Mouse (Mus musculus): ENCODE data around the gene Gm4631. TPM values are rescaled to one million over a fixed set of nuclear protein-coding genes. Genes with fewer than 3 reads are reported as not detected.
"Not testable (repeated sequence)": the region's sequence is repeated elsewhere in the genome, so short reads cannot be mapped to it uniquely, and the experiment has no call there.

The Gm4631 gene
- 10 to 100 TPM; 38.3 to 47.3 (median 45.0) TPM for total RNA-seq (2022)

GRCm38 (mm10) chr2:175338097-175338496 is at the start of gene Gm4631:
Gene Gm4631 (minus strand): TSS chr2:175338197.
- not testable (repeated sequence) for DNase-seq

GRCm38 (mm10) chr2:175372136-175372535 is 34.1 kb upstream of the Gm4631 start, which contains the start of gene Zfp968:
Gene Zfp968 (plus strand): TSS chr2:175372436.
- DNase-seq = not testable (repeated sequence)

- not testable (repeated sequence) for DNase-seq
Measured at GRCm38 (mm10) chr2:175274825-175275224, 63.2 kb downstream of the Gm4631 start, which contains the start of gene Gm14440. Gene Gm14440 (plus strand): TSS chr2:175275125.

Other genes starting within 250 kb of the Gm4631 start
- 10 to 100 TPM; 14.5 to 23.9 (median 18.1) TPM for gene Gm14399, start 196.2 kb downstream of the Gm4631 start, total RNA-seq (2022)
- gene Gm14443, start 162.3 kb downstream of the Gm4631 start, total RNA-seq (2022) = 1 to 10 TPM; 2.1 to 6.4 (median 4.4) TPM
- gene Gm14391, start 131.3 kb downstream of the Gm4631 start, total RNA-seq (2022) = 10 to 100 TPM; 55.0 to 80.9 (median 71.4) TPM
- 10 to 100 TPM in 1 of 4 experiments, 1 to 10 TPM in 2, not detected in 1; 2.0 to 15.2 (median 6.8) TPM for gene Gm14440, start 63.1 kb downstream of the Gm4631 start, total RNA-seq (2022)
- 10 to 100 TPM in 2 of 4 experiments, 1 to 10 TPM in 2; 7.2 to 13.7 (median 10.9) TPM for gene Zfp968, start 34.2 kb upstream of the Gm4631 start, total RNA-seq (2022)
- gene Gm4724, start 97.6 kb upstream of the Gm4631 start, total RNA-seq (2022) = 10 to 100 TPM in 1 of 4 experiments, 1 to 10 TPM in 3; 6.9 to 15.8 (median 8.9) TPM
- 1 to 10 TPM; 3.3 to 4.6 (median 3.9) TPM for gene Zfp965, start 131.8 kb upstream of the Gm4631 start, total RNA-seq (2022)